Mouse (Mus musculus): Measurements from ENCODE around the gene Sik3.

- no peak for TF ChIP-seq CTCF (IDR thresholded peaks at IDR 0.05; ENCODE audit: extremely low read depth, insufficient read depth, insufficient read length, insufficient replicate concordance)
- TF ChIP-seq POLR2A (IDR thresholded peaks at IDR 0.05; ENCODE audit: low read depth, low read length) = no peak
Observed at GRCm38 (mm10) chr9:46150890-46151703, 138.5 kb downstream of the Sik3 start.

Measured in spleen, adult 2 months (tissue).